Mouse (Mus musculus): ENCODE data around the gene Abtb1.

Gene Abtb1

DNA sequence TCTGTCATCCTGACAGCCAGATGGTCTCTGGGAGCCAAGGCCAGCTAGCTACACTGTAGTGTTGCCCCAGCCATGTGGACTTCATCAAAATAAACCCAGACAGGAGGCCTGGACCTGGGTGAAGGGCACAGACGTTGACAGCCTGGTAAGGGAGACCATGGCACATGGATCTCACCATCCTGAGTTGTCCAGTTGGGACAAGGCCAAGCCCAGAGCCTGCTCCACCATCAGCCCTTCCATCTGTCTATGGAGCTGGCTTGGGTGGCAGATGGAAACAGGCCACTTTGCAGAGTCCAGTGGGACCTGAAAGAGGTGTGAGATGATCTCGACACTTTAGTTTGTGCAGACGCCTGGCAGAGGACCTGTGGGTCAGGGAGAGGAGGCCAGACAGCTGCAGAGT is 41.0 kb downstream of the Abtb1 start:
- no peak for DNase-seq (ENCODE audit: low read depth)

DNA sequence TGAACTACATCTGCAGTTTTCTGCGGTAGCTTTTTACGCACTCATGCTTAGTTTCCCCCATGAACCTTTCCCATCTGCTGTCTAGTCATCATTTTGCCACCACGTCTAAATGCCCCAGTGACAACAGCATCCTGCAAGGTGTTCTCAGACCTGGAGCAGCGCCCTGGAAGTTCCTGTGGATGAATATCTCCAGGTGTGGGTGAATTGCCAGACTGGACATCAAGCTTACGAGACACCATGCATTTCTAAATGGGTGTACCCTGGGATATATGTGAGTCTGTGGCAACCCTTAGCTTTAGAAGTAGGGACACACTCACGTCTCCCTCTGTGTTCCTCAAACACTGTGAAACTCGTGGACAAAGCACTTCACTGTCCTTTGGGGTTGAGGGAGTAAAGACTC is 41.6 kb downstream of the Abtb1 start:
- no peak for DNase-seq (ENCODE audit: low read depth)

DNA sequence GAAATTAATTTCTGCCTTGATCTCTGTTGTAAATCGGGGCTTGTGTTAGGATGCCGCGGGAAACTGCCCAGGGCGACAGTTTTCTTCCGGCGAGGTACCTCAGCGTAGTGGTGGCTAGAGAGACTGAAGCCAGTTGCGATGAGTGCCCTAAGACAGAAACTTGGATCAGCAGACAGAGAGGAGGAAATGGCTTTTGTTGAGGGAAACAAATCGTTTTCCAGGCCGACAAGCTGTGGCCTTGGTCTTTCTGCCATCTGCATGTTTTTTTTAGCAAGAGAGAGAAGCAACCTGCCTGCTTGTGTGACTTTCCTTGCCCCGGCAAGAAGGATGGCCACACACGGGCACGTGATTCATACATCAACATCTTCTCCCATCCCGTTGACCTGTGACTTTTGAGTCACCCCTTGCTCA is 47.2 kb downstream of the Abtb1 start:
- DNase-seq (ENCODE audit: low read depth) = no peak

DNA sequence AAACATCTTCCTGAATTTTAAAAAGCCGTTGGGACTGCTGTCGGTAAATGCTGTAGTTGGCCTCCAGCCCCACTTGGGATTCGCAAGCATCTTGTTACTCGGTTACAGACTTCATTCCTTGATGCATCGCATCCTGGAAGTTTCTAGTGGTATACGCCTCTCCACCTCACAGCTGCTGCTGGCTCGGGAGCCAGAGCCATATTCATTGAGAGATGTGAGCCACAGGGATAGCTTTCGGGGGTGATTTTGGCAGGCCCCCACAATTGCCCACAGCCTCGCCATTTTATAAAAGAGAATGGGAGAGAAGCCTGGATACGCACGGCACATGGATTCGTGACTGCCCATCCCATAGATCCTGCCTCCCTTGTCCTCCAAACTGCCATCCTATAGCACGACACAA is 47.9 kb downstream of the Abtb1 start:
- no peak for DNase-seq (ENCODE audit: low read depth)

DNA sequence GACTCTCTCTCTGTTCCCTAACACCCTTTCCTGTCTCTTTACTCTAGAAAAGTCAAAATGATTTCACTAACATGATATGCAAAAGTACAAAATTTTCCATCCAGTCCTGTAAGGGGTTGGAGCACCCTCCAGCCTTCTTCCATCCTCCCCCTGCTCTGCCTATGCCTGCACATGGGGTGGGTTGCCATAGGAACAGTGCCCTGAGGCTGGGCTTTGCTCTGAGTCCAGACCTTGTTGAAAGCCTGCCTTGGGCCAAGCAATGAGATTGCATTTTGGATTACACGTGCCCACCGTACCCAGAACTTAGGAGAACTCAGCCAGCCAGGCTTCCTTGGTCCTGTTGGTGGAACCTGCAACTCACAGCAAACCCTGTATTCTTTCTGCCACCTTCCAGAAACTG is 48.5 kb downstream of the Abtb1 start:
- no peak for DNase-seq (ENCODE audit: low read depth)

DNA sequence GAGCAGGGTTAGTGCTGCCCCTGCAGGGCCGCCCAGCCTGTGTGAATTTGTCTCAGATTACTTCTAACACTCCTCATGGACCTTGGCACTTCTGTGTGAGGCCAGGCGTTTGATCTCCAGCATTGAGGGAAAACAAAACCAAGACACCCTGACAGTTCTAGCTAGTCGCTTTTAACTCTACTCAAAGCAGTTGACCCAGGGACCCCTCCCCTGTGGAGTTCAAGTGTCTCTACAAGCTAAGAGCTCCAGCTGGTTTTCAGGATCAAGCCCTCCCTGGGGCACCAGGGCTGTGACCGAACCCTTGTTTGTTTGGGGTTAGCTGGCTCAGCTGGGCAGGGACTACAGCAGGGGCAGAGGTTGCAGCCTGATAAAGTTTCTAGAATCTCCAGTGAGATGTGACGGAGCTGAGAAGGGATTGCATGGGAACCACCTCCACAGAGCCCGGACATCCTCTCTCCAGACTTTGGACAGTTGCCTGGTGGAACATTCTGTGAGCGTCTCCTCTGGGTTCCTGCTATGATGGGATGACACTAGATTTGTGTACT is 49.6 kb downstream of the Abtb1 start:
- no peak for DNase-seq (ENCODE audit: low read depth)

DNA sequence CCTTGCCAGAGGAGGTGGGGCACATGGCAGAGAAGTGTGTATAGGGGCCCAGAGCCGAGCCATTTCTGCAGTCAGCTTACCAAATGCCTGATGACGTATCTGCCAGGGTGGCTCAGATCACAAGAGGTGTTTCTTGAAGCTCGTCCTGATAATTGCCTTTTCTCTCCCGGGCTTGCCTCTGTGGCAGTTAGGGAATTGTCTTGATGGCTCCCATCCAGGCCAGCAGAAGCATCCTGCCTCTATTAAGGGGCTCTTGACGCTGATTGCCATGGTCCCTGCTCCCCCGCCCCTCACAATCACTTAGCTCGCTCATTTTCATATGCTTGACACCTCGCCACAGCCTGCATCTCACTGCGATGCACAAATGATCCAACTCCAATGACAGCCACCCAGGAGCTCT is 50.5 kb downstream of the Abtb1 start:
- DNase-seq (ENCODE audit: low read depth) = no peak

DNA sequence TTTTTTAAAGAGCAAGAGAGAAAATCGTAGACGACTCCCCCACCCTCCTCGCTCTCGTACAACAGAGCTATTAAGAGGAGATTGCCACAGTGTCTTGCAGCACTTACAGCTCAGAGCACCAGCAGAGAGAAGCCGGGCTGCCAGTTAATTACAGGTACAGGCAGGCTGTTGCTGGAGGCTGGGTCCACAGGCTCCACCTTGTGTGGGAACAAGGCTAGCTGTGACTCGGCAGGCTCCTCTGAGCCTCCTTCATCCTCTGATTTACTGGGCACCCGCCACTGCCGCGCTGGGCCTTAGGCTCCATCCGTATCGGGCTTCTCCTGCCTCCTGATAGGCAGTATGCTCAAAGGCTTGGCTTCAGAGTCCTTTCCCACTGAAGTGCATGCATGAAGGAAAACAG is 53.6 kb downstream of the Abtb1 start:
- DNase-seq (ENCODE audit: low read depth) = no peak

DNA sequence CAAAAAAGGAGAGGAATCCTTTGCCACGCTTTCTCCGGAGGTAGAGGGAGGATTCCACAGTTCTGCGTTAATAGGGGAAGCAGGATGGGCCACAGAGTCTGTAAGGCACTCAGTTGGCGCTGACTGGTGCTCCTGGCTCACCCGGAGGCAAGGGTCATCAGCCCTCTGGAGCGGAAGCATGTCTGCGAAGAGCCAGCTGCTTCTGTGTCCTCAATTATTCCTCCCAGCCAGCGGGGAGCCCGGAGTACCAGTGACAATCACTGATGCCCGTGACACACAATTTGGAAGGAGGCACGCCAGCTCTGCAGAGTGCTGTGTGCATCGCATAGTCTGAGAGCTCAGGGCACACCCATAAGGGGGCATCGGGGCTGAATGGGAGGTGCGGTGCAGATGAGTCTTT is 54.3 kb downstream of the Abtb1 start:
- DNase-seq (ENCODE audit: low read depth) = no peak

DNA sequence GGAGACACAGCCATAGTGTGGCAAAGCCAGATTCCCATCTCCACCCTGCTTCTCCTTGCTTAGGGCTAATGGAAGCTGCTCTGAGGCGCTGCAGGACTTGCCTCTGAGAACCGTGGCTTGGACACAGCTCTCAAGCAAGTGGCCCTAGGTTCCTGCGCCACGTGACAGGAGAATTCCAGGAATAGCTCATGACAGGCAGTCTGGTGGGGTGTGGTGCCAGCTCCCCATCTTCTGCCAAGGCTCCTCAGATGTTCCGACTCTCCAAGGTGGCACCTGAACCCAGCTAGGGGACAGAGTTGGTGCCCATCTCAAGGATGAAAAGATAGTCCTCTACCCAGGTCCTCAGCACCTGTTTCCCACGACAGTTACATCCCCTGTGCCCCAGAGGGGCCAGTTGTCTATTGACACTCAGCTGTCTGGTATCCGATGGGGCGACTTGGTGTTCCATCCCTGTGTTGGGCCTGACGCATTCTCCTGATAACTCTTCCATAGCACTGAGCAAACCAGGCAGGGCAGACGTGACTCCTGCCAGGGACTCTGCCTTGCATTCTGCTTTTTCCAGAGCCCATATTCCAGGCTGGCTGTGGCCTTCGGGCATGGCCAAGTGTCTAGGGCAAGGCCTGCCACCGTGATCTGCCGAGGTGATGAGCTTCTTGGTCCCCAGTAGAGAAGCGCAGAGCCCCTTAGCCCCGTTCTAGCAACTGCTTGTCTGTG is 54.9 kb downstream of the Abtb1 start:
- DNase-seq (ENCODE audit: low read depth) = no peak

Data from c-Kit-positive CD71-negative TER-119-negative erythroid progenitor cells, embryonic 14.5 days (primary cell).